Mouse (Mus musculus) left cerebral cortex, adult 8-10 months (tissue): ENCODE results near the gene Urgcp. TPM values are rescaled to one million over a fixed set of nuclear protein-coding genes. Genes with fewer than 3 reads are reported as not detected.
A peak's percentile ranks its signal among the peaks of the same experiment; 100 is the strongest.

Experiments used
- DNase-seq, 2 experiments: peaks; one replicate each; pipeline ENCODE4 v3.0.0; 2022; ENCODE audit warnings: low spot score in 2 of 2
- total RNA-seq, 4 experiments: library from RNA; stranded (reverse); gene quantifications; 2 replicates each; pipeline ENCODE4 v1.2.4; 2022

Gene Urgcp
- total RNA-seq, 4 experiments from 2014 or later: 71.7 to 74.7 (median 73.3) TPM

- DNase-seq: no peak
These were observed 25.5 kb upstream of the Urgcp start for GRCm38 (mm10) chr11:5787671-5788055.

- DNase-seq: no peak
These were observed 23.6 kb upstream of the Urgcp start for GRCm38 (mm10) chr11:5785732-5786131.

- no peak for DNase-seq
These were observed 20.2 kb upstream of the Urgcp start for GRCm38 (mm10) chr11:5782199-5782944.

- no peak for DNase-seq
These were observed 17.9 kb upstream of the Urgcp start for GRCm38 (mm10) chr11:5780035-5780499.

GRCm38 (mm10) chr11:5778481-5778880, 16.3 kb upstream of the Urgcp start:
- DNase-seq: no peak

- DNase-seq: no peak
These were observed 3.8 kb upstream of the Urgcp start for GRCm38 (mm10) chr11:5766019-5766418.

GRCm38 (mm10) chr11:5762633-5762982, 432 bp upstream of the Urgcp start:
- no peak for DNase-seq

- DNase-seq: no peak
These were observed 8.4 kb downstream of the Urgcp start for GRCm38 (mm10) chr11:5753755-5754154.

- no peak for DNase-seq
These were observed 17.2 kb downstream of the Urgcp start for GRCm38 (mm10) chr11:5744951-5745350.

GRCm38 (mm10) chr11:5742106-5742505, 20.1 kb downstream of the Urgcp start:
- no peak for DNase-seq

GRCm38 (mm10) chr11:5740965-5741627, 21.1 kb downstream of the Urgcp start:
- DNase-seq: peak; percentile 51 to 75

- DNase-seq: peak in 1 of 2 experiments; percentile 24
These were observed 21.6 kb downstream of the Urgcp start for GRCm38 (mm10) chr11:5740599-5740964.

- no peak for DNase-seq
These were observed 22.3 kb downstream of the Urgcp start for GRCm38 (mm10) chr11:5739846-5740245.

- no peak for DNase-seq
These were observed 23.1 kb downstream of the Urgcp start for GRCm38 (mm10) chr11:5738888-5739632.

GRCm38 (mm10) chr11:5737137-5737536, 25.0 kb downstream of the Urgcp start:
- no peak for DNase-seq

GRCm38 (mm10) chr11:5734323-5734722, 27.9 kb downstream of the Urgcp start:
- DNase-seq: no peak

- no peak for DNase-seq
These were observed 29.8 kb downstream of the Urgcp start for GRCm38 (mm10) chr11:5732401-5732800.

GRCm38 (mm10) chr11:5729582-5729981, 32.6 kb downstream of the Urgcp start:
- no peak for DNase-seq

GRCm38 (mm10) chr11:5718611-5719354, 43.4 kb downstream of the Urgcp start:
- no peak for DNase-seq

GRCm38 (mm10) chr11:5716938-5717705, 45.1 kb downstream of the Urgcp start:
- DNase-seq: no peak

- no peak for DNase-seq
These were observed 45.9 kb downstream of the Urgcp start for GRCm38 (mm10) chr11:5716246-5716645.
